Mouse (Mus musculus) liver, postnatal 0 days (tissue): ENCODE results near the gene Cym.

Experiments
- CTCF ChIP-seq: sonication (generic); IDR thresholded peaks from 2 replicates; pipeline ENCODE4 v1.5.1; 2016; ENCODE audit warnings: antibody characterized with exemption, low read depth
- EP300 ChIP-seq: IDR thresholded peaks from 2 replicates; pipeline ENCODE4 v1.6.1; 2016; ENCODE audit warnings: antibody characterized with exemption, low read depth, mild to moderate bottlenecking

GRCm38 (mm10) chr3:107180860-107181259, 40.7 kb downstream of the Cym start:
- TF ChIP-seq CTCF (no peak), EP300 (no peak)
